Mouse (Mus musculus): Measurements from ENCODE around the gene Cyp2a5.
"Not testable (repeated sequence)": the region's sequence is repeated elsewhere in the genome, so short reads cannot be mapped to it uniquely, and the experiment has no call there.

Gene Cyp2a5

DNA sequence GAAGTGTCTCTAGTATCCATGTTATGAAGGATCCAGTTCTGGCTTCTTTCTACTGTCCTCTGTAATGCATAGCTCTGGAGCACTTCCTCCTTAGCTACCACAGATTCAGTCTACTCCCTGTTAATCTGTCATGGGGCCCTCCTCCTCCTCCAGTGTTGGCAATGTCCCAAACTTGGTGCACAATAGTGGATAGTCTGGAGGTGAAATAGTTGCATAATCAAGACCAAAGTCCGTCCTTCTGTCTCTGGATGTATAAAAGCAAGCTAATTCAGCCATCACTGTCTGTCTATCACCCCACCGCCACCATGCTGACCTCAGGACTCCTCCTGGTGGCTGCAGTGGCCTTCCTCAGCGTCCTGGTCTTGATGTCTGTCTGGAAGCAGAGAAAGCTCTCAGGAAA, at the start of gene Cyp2a5:
TSS of gene Cyp2a5 (plus strand) at position 247 of the 400 bp plus-strand sequence.
- DNase-seq (ENCODE audit: low spot score), result not testable (repeated sequence)

GRCm38 (mm10) chr7:26786013-26786412, 49.1 kb upstream of the Cyp2a5 start:
- DNase-seq (ENCODE audit: low spot score), result not testable (repeated sequence)

DNA sequence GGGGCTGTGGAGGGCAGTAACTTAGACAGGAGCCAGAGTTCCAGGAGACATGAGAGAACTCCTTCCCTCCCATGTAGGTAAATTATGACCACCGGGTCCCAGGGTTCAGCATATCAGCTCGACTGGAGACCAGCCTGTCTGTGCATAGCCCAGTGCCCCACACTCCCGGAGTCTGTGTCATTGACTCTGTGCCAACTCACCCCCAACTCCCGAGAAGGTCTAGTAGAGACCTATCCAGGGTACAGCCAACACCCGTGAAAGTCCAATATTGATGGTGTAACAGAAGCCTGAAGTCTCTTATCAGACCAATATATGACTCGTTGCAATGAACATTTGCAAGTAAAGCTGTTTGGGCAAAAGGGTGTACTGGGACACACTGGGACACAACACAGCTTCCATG, 45.1 kb upstream of the Cyp2a5 start:
- DNase-seq (ENCODE audit: low spot score), result no peak

- no peak for DNase-seq (ENCODE audit: low spot score)
Observed at GRCm38 (mm10) chr7:26800104-26800503, 35.0 kb upstream of the Cyp2a5 start.

DNA sequence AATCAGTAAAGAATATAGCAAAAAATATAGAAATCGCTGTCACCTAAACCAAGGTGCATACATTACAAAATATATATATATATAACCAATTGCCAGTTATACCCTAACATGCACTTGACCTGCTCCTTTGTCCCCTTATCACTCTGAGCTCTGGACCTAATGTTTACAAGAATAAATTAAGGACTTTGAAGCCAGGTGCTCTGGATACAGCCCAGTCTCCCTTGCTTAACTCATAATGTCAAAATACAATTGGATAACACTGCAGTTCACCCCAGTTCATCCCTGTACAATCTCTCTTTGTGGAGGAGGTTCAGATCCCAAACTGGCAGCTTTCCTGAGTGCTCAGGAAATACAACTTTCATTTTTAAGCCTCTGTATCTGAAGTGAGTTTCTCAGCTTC, 34.1 kb upstream of the Cyp2a5 start:
- no peak for DNase-seq (ENCODE audit: low spot score)

DNA sequence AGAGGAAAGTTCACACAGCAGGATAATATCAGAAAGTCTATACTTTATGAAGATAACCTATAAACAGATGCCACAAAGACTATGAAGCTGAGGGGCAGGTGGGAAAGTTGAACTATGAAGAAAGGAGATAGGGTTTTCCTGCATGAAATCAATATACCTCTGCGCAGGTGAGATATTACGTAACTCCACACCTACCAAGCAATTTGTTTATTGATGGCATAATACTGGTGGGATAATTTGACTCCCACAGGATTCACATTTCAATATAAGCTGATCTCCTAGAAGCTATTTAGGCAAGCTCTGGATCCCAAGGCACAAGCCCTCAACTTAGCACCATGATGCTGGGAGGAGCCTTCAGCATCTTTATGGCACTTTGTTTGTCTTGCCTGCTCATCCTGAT, 26.5 kb upstream of the Cyp2a5 start, which contains the start of gene Cyp2g1:
TSS of gene Cyp2g1 (plus strand) at position 301 of the 400 bp plus-strand sequence.
- no peak for DNase-seq (ENCODE audit: low spot score)

GRCm38 (mm10) chr7:26831556-26832292, 3.4 kb upstream of the Cyp2a5 start:
- DNase-seq (ENCODE audit: low spot score), result not testable (repeated sequence)

- DNase-seq (ENCODE audit: low spot score), result not testable (repeated sequence)
Observed at GRCm38 (mm10) chr7:26832668-26833067, 2.4 kb upstream of the Cyp2a5 start.

DNA sequence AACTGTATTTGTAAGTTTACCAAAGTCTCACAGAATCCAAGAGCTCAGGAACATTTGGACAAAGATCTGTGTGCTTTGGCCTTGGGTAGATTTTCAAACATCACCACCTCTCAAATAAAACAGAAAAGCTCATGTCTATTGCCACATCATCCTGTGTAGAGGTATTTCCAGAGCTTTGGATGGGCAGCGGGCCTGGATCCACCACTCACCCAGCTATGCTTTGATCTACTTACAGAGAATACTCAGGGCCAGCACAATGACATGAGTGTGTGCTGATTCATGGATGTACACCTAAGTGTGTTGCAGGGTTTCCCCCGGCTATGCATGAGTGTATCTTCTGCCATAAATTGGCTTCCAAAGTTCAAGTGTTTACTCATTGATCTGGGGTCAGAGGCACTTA, 8.3 kb downstream of the Cyp2a5 start:
- DNase-seq (ENCODE audit: low spot score), result not testable (repeated sequence)

- DNase-seq (ENCODE audit: low spot score), result not testable (repeated sequence)
Observed at GRCm38 (mm10) chr7:26850063-26850462, 15.0 kb downstream of the Cyp2a5 start.

DNA sequence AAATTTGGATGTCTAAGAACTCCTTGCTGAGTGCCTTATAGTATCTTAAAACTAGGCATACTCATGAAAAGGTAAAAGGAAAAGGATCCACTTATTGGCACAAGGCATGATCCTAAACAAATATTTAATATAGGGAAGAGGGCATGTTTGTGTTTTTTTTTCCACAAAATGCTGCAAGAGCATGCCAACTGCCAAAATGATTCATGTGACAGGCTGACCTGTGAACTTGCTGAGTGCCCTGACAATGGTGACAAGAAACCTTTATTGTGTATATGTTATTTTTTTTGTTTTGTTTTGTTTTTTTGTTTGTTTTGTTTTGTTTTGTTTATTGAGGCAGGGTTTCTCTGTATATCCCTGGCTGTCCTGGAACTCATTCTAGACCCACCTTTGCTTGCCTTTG, 43.5 kb downstream of the Cyp2a5 start:
- not testable (repeated sequence) for DNase-seq (ENCODE audit: low spot score)

- not testable (repeated sequence) for DNase-seq (ENCODE audit: low spot score)
Observed at GRCm38 (mm10) chr7:26880600-26880999, 45.5 kb downstream of the Cyp2a5 start.

Measured in urinary bladder, postnatal 14 days (tissue).